Mouse (Mus musculus): ENCODE results near the gene Thada. TPM values are rescaled to one million over a fixed set of nuclear protein-coding genes. Genes with fewer than 3 reads are reported as not detected.
"Not testable (repeated sequence)": the region's sequence is repeated elsewhere in the genome, so short reads cannot be mapped to it uniquely, and the experiment has no call there.

The Thada gene
- polyA plus RNA-seq, 2 experiments = 9.1 to 9.7 TPM

DNA sequence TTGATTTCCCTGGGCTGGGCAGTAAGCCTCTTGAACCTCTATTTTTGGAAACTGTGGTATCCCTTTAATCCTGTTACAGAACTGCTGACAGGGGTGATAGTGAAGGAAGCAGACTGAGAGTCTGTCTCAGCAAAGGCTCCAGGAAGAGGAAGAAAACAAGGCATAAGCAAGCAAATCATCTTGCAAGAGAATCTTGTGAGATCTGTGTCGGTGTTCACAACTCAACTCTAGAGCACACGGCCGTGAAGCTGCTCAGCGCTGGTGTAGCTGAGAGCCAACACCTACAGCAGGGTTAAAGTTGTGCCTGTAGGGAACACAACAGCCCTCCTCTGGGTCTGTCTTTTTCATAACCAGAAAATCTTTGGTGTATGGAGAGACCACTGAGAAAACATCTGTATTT is 172.8 kb downstream of the Thada start:
- DNase-seq (ENCODE audit: low spot score) (no peak), ATAC-seq (ENCODE audit: low FRiP score, low read depth) (no peak)
- no peak overlapping the region for H3K27ac ChIP-seq (replicated peaks; ENCODE audit: low read depth, low read length)
- 80% methylated on average over 4 of the region's 4 CpGs for WGBS
- H3K9ac ChIP-seq (ENCODE audit: low read depth, low read length, severe bottlenecking) = no peak overlapping the region
- H3K27me3 ChIP-seq (ENCODE audit: control insufficient read depth, insufficient read depth, low read length) = no peaks in the 10 kb centered on the region
- no peaks in the 10 kb centered on the region for H3K9me3 ChIP-seq (ENCODE audit: control insufficient read depth, low read length)
- H3K4me3 ChIP-seq (replicated peaks; ENCODE audit: low read length) = no peak overlapping the region
- TF ChIP-seq POLR2A (IDR thresholded peaks at IDR 0.05; ENCODE audit: borderline replicate concordance, extremely low read depth, insufficient read depth, insufficient read length) = no peak
- no peak overlapping the region for H3K4me2 ChIP-seq (replicated peaks; ENCODE audit: low read depth, low read length, severe bottlenecking)
- peaks cover 6% of the 10 kb centered on the region; the same call in 1 of the 2 replicates for H3K36me3 ChIP-seq (ENCODE audit: control insufficient read depth, insufficient read depth, low read length)
- H3K4me1 ChIP-seq (ENCODE audit: control insufficient read depth, insufficient read depth, low read length) = no peaks in the 10 kb centered on the region

DNA sequence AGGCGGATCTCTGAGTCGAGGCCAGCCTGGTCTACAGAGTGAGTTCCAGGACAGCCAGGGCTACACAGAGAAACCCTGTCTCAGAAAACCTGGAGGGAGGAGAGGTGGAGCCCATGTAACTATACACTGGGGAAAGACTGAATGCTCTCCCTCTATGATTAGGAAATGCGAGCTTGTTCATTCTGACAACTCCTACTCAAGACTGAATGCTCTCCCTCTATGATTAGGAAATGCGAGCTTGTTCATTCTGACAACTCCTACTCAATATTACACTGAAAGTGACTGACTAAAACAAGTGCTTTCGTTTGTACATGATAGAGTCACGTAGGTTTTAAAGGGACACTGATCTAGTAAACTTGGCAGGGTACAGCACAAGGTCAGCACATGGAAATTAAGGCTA is 174.8 kb downstream of the Thada start:
- H3K36me3 ChIP-seq (ENCODE audit: control insufficient read depth, insufficient read depth, low read length); H3K9ac ChIP-seq (ENCODE audit: low read depth, low read length, severe bottlenecking); H3K4me2 ChIP-seq (replicated peaks; ENCODE audit: low read depth, low read length, severe bottlenecking); H3K27ac ChIP-seq (replicated peaks; ENCODE audit: low read depth, low read length); ATAC-seq (ENCODE audit: low FRiP score, low read depth); DNase-seq (ENCODE audit: low spot score); H3K4me1 ChIP-seq (ENCODE audit: control insufficient read depth, insufficient read depth, low read length); H3K9me3 ChIP-seq (ENCODE audit: control insufficient read depth, low read length); H3K27me3 ChIP-seq (ENCODE audit: control insufficient read depth, insufficient read depth, low read length); H3K4me3 ChIP-seq (replicated peaks; ENCODE audit: low read length): not testable (repeated sequence)
- 84% methylated on average over 6 of the region's 6 CpGs for WGBS

DNA sequence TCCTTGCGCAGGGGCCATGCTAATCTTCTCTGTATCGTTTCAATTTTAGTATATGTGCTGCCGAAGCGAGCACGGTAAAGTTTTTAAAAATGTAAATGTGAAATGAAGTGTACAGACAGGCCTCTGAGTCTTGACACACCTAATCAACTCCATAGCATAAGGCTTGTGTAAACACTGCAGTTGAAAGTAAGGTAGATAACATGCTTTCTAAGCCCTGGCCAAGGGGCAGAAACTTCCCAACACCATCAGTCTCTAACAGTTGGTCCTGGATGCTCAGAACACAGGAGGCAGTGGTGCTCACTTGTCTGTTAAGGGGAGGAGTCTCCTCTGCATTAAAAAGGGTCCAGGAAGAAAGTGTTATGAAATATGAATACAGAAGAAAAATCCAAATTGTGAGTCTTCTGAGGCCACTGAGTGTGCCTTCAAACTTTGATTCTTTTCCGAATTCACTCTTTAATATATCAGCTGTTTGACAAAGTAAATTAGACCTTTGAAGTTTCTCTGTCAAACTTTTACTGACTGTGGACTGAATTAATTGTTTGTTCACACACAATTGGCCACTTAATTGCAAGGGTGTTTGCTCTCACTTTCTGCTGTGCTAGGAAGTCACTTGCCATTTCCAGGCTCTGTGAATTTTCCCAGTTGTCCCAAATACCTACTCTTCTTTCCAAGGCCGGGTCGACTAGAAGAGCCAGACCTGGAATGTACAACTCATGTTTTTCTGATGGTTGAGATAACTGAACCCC is 178.2 kb downstream of the Thada start:
- H3K4me3 ChIP-seq (replicated peaks; ENCODE audit: low read length) = no peak overlapping the region
- no peak overlapping the region for H3K4me2 ChIP-seq (replicated peaks; ENCODE audit: low read depth, low read length, severe bottlenecking)
- no peaks in the 10 kb centered on the region for H3K9me3 ChIP-seq (ENCODE audit: control insufficient read depth, low read length)
- DNase-seq (ENCODE audit: low spot score) (no peak), ATAC-seq (ENCODE audit: low FRiP score, low read depth) (no peak)
- no peak overlapping the region for H3K9ac ChIP-seq (ENCODE audit: low read depth, low read length, severe bottlenecking)
- H3K27ac ChIP-seq (replicated peaks; ENCODE audit: low read depth, low read length) = no peak overlapping the region
- no peaks in the 10 kb centered on the region for H3K4me1 ChIP-seq (ENCODE audit: control insufficient read depth, insufficient read depth, low read length)
- H3K36me3 ChIP-seq (ENCODE audit: control insufficient read depth, insufficient read depth, low read length) = peaks cover 6% of the 10 kb centered on the region; the same call in 1 of the 2 replicates
- no peak for TF ChIP-seq POLR2A (IDR thresholded peaks at IDR 0.05; ENCODE audit: borderline replicate concordance, extremely low read depth, insufficient read depth, insufficient read length)
- H3K27me3 ChIP-seq (ENCODE audit: control insufficient read depth, insufficient read depth, low read length) = no peaks in the 10 kb centered on the region
- WGBS = 89% methylated on average over 8 of the region's 8 CpGs

DNA sequence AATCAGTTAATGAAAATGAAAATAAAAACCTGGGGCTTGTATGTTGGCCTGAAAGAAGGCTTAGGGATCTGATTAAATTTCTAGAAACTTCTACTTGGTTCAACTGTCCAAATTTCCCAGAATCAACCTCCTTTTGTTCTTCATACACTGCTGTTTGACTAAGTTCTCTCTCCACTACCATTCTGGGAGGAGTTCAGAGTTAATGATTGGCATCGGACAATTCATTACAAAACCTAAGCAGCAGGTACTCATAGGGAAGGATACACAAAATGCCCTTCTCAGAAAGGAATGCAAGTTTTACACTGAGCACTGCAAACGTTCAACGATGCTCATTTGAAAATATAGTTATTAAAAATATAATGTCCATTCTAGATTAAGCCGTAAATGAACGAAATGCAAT is 179.5 kb downstream of the Thada start:
- Histone ChIP-seq H3K36me3 (ENCODE audit: control insufficient read depth, insufficient read depth, low read length) (peaks cover 6% of the 10 kb centered on the region; the same call in 1 of the 2 replicates), H3K4me3 (replicated peaks; ENCODE audit: low read length) (no peak overlapping the region), H3K27me3 (ENCODE audit: control insufficient read depth, insufficient read depth, low read length) (no peaks in the 10 kb centered on the region), H3K9me3 (ENCODE audit: control insufficient read depth, low read length) (no peaks in the 10 kb centered on the region), H3K4me1 (ENCODE audit: control insufficient read depth, insufficient read depth, low read length) (no peaks in the 10 kb centered on the region), H3K9ac (ENCODE audit: low read depth, low read length, severe bottlenecking) (no peak overlapping the region), H3K4me2 (replicated peaks; ENCODE audit: low read depth, low read length, severe bottlenecking) (no peak overlapping the region), H3K27ac (replicated peaks; ENCODE audit: low read depth, low read length) (no peak overlapping the region)
- ATAC-seq (ENCODE audit: low FRiP score, low read depth) (no peak), DNase-seq (ENCODE audit: low spot score) (no peak)
- TF ChIP-seq POLR2A (IDR thresholded peaks at IDR 0.05; ENCODE audit: borderline replicate concordance, extremely low read depth, insufficient read depth, insufficient read length) = no peak
- 96% methylated on average over 5 of the region's 5 CpGs for WGBS

DNA sequence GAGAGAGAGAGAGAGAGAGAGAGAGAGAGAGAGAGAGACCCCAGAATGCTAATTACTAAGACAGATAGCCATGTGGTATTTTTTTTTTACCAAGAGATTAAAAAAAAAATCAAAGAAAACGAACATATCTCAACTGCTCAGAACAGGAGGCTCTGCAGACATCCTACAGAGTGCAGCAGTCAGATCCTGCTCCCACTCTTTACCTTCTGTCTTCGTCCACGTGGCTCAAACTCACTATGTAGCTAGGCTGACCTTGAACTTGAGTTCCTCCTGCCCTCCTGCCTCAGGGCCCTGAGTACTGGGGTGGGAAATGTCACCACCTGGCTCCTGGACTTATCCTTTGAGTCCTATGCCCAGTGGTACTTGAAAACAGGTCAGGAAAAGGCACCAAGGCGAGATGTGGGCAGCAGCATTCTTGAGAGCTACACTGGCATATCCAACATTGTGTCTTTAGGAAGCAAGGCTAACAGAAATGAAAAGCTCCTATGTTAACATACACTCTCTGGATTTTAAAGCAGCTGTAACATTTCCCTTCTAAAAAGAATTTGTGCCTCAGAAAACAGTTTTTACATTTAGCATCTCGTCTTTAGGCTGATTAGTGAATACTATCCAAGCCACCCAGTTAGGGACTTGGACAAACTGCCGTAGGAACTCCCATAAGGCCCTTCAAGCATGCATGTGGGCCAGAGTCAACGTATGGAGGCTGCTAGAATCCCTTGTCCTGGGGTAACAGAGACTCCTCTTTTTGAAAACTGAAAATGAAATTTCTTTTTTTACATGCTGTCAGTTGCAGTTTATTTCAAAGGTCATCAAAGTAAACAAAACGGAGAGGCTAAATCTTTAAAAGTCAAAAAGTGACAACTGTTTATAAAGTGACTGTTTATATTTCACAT is 183.4 kb downstream of the Thada start:
- 78% methylated on average over 8 of the region's 8 CpGs for WGBS
- H3K27ac ChIP-seq (replicated peaks; ENCODE audit: low read depth, low read length) = no peak overlapping the region

More for the DNA sequence above, 183.4 kb downstream of the Thada start:
- H3K4me1 ChIP-seq (ENCODE audit: control insufficient read depth, insufficient read depth, low read length) = peaks cover 18% of the 10 kb centered on the region
- no peak for TF ChIP-seq POLR2A (IDR thresholded peaks at IDR 0.05; ENCODE audit: borderline replicate concordance, extremely low read depth, insufficient read depth, insufficient read length)
- H3K4me3 ChIP-seq (replicated peaks; ENCODE audit: low read length) = no peak overlapping the region
- no peak overlapping the region for H3K4me2 ChIP-seq (replicated peaks; ENCODE audit: low read depth, low read length, severe bottlenecking)
- no peaks in the 10 kb centered on the region for H3K9me3 ChIP-seq (ENCODE audit: control insufficient read depth, low read length)
- no peak overlapping the region for H3K9ac ChIP-seq (ENCODE audit: low read depth, low read length, severe bottlenecking)
- DNase-seq (ENCODE audit: low spot score) = no peak
- no peak for ATAC-seq (ENCODE audit: low FRiP score, low read depth)
- H3K27me3 ChIP-seq (ENCODE audit: control insufficient read depth, insufficient read depth, low read length) = no peaks in the 10 kb centered on the region
- H3K36me3 ChIP-seq (ENCODE audit: control insufficient read depth, insufficient read depth, low read length) = no peaks in the 10 kb centered on the region
